Mouse (Mus musculus) MEL (cell line): ENCODE measurements around the gene Cep135. TPM values are rescaled to one million over a fixed set of nuclear protein-coding genes. Genes with fewer than 3 reads are reported as not detected.

Experiments used
- DNase-seq: peaks from one replicate; pipeline ENCODE4 v3.0.0; 2011; ENCODE audit warnings: low read depth, low spot score
- H3K27ac ChIP-seq: 2 replicates; pipeline ENCODE4 v1.5.1; 2012; ENCODE audit warnings: low read depth, mild to moderate bottlenecking, control low read depth, low read length, moderate library complexity; ENCODE audit not compliant: control insufficient read depth
- H3K27me3 ChIP-seq, 2 experiments: fragments of 150-350 bp in 1 of 2; sonication (generic) in 1 of 2; 2 replicates each; pipeline ENCODE4 v1.6.1; 2012; ENCODE audit warnings: low read length in 2 of 2, mild to moderate bottlenecking in 2 of 2, improper control_type of control experiment in 1 of 2, moderate library complexity in 1 of 2; ENCODE audit not compliant: insufficient read depth in 2 of 2, control insufficient read depth in 1 of 2
- H3K36me3 ChIP-seq, 2 experiments: 2 replicates each; pipeline ENCODE4 v1.6.1; 2012 to 2014; ENCODE audit warnings: low read length in 2 of 2, improper control_type of control experiment in 1 of 2, inconsistent platforms in 1 of 2, mild to moderate bottlenecking in 1 of 2; ENCODE audit not compliant: insufficient read depth in 2 of 2, control insufficient read depth in 1 of 2
- H3K4me1 ChIP-seq, 2 experiments: fragments of 150-350 bp in 1 of 2; sonication (generic) in 1 of 2; 2 replicates each; pipeline ENCODE4 v1.6.1; 2012; ENCODE audit warnings: low read length in 2 of 2, improper control_type of control experiment in 1 of 2, mild to moderate bottlenecking in 1 of 2; ENCODE audit not compliant: insufficient read depth in 2 of 2, control insufficient read depth in 1 of 2
- H3K4me3 ChIP-seq, 2 experiments: fragments of 150-350 bp in 1 of 2; sonication (generic) in 1 of 2; 2 replicates each; pipeline ENCODE4 v1.5.1; 2012; ENCODE audit warnings: low read depth in 2 of 2, low read length in 2 of 2, mild to moderate bottlenecking in 2 of 2, moderate library complexity in 2 of 2, control low read depth in 1 of 2, improper control_type of control experiment in 1 of 2; ENCODE audit not compliant: control insufficient read depth in 1 of 2, insufficient read depth in 1 of 2
- H3K79me2 ChIP-seq: 2 replicates; pipeline ENCODE4 v1.6.1; 2012; ENCODE audit warnings: mild to moderate bottlenecking, low read length, moderate library complexity; ENCODE audit not compliant: control insufficient read depth, poor library complexity, insufficient read depth
- H3K9ac ChIP-seq: 2 replicates; pipeline ENCODE4 v1.6.1; 2012; ENCODE audit warnings: low read depth, mild to moderate bottlenecking, control low read depth, low read length, moderate library complexity; ENCODE audit not compliant: control insufficient read depth, poor library complexity, severe bottlenecking
- H3K9me3 ChIP-seq: fragments of 150-350 bp; sonication (generic); replicated peaks from 2 replicates; pipeline ENCODE4 v1.6.1; 2012; ENCODE audit warnings: mild to moderate bottlenecking, low read length, improper control_type of control experiment, moderate library complexity; ENCODE audit not compliant: insufficient read depth
- CHD1 ChIP-seq: IDR thresholded peaks from 2 replicates; pipeline ENCODE4 v1.6.1; 2012; ENCODE audit warnings: low read depth, mild to moderate bottlenecking, inconsistent platforms, low read length, improper control_type of control experiment
- CTCF ChIP-seq, 3 experiments: IDR thresholded peaks in 2 of 3; conservative IDR thresholded peaks in 1 of 3; 2 replicates each; pipeline ENCODE4 v1.5.1; 2011 to 2012; ENCODE audit warnings: low read length in 3 of 3, low read depth in 2 of 3, mild to moderate bottlenecking in 2 of 3, improper control_type of control experiment in 1 of 3, inconsistent platforms in 1 of 3, mixed read lengths in 1 of 3, moderate library complexity in 1 of 3; ENCODE audit not compliant: control insufficient read depth in 1 of 3, insufficient read depth in 1 of 3, poor library complexity in 1 of 3, severe bottlenecking in 1 of 3
- E2F4 ChIP-seq: IDR thresholded peaks from 2 replicates; pipeline ENCODE4 v1.6.1; 2011; ENCODE audit warnings: low read depth, low read length, improper control_type of control experiment, borderline replicate concordance
- ELF1 ChIP-seq: IDR thresholded peaks from 2 replicates; pipeline ENCODE4 v1.6.1; 2014; ENCODE audit warnings: low read depth, mild to moderate bottlenecking, inconsistent platforms, low read length, improper control_type of control experiment, moderate library complexity
- ETS1 ChIP-seq: IDR thresholded peaks from 2 replicates; pipeline ENCODE4 v1.6.1; 2012; ENCODE audit warnings: low read depth, mild to moderate bottlenecking, inconsistent platforms, low read length, improper control_type of control experiment, moderate library complexity
- HCFC1 ChIP-seq: IDR thresholded peaks from 2 replicates; pipeline ENCODE4 v1.6.1; 2012; ENCODE audit warnings: low read depth, mild to moderate bottlenecking, inconsistent platforms, low read length, improper control_type of control experiment, moderate library complexity
- KAT2A ChIP-seq: conservative IDR thresholded peaks from 2 replicates; pipeline ENCODE4 v1.6.1; 2012; ENCODE audit warnings: low read depth, low read length, improper control_type of control experiment, inconsistent platforms
- MAX ChIP-seq: IDR thresholded peaks from 2 replicates; pipeline ENCODE4 v1.6.1; 2011; ENCODE audit warnings: low read length, improper control_type of control experiment
- MAZ ChIP-seq: IDR thresholded peaks from 2 replicates; pipeline ENCODE4 v1.6.1; 2012; ENCODE audit warnings: low read depth, mild to moderate bottlenecking, inconsistent platforms, low read length, improper control_type of control experiment
- MEF2A ChIP-seq: IDR thresholded peaks from 2 replicates; pipeline ENCODE4 v1.6.1; 2014; ENCODE audit warnings: low read depth, mild to moderate bottlenecking, inconsistent platforms, low read length, improper control_type of control experiment; ENCODE audit not compliant: poor library complexity, insufficient replicate concordance, severe bottlenecking; ENCODE audit errors: extremely low read depth
- MYC ChIP-seq: IDR thresholded peaks from 2 replicates; pipeline ENCODE4 v1.6.1; 2011; ENCODE audit warnings: low read depth, mild to moderate bottlenecking, low read length, improper control_type of control experiment, moderate library complexity
- NELFE ChIP-seq: IDR thresholded peaks from 2 replicates; pipeline ENCODE4 v1.6.1; 2011; ENCODE audit warnings: low read depth, low read length, improper control_type of control experiment
- POLR2A ChIP-seq, 2 experiments: IDR thresholded peaks; 2 replicates each; pipeline ENCODE4 v1.6.1; 2011 to 2012; ENCODE audit warnings: low read length in 2 of 2, mild to moderate bottlenecking in 2 of 2, control low read depth in 1 of 2, improper control_type of control experiment in 1 of 2, low read depth in 1 of 2, moderate library complexity in 1 of 2; ENCODE audit not compliant: control insufficient read depth in 1 of 2, insufficient read depth in 1 of 2, poor library complexity in 1 of 2
- POLR2AphosphoS5 ChIP-seq: IDR thresholded peaks from 2 replicates; pipeline ENCODE4 v1.6.1; 2012; ENCODE audit warnings: low read depth, borderline replicate concordance, mild to moderate bottlenecking, inconsistent platforms, low read length, moderate library complexity, mixed read lengths
- RAD21 ChIP-seq: IDR thresholded peaks from 2 replicates; pipeline ENCODE4 v1.6.1; 2011; ENCODE audit warnings: mild to moderate bottlenecking, low read depth, low read length, improper control_type of control experiment
- SIN3A ChIP-seq: IDR thresholded peaks from 2 replicates; pipeline ENCODE4 v1.6.1; 2012; ENCODE audit warnings: low read length, improper control_type of control experiment, inconsistent platforms
- SMC3 ChIP-seq: IDR thresholded peaks from 2 replicates; pipeline ENCODE4 v1.6.1; 2011; ENCODE audit warnings: low read depth, low read length, improper control_type of control experiment
- TAL1 ChIP-seq: IDR thresholded peaks from 2 replicates; pipeline ENCODE4 v1.6.1; 2012; ENCODE audit warnings: mild to moderate bottlenecking, inconsistent platforms, low read length, moderate library complexity, mixed read lengths
- TBP ChIP-seq: IDR thresholded peaks from 2 replicates; pipeline ENCODE4 v1.8.0; 2011; ENCODE audit warnings: low read depth, low read length, improper control_type of control experiment
- UBTF ChIP-seq: IDR thresholded peaks from 2 replicates; pipeline ENCODE4 v1.6.1; 2012; ENCODE audit warnings: low read depth, mild to moderate bottlenecking, inconsistent platforms, low read length, improper control_type of control experiment, moderate library complexity, borderline replicate concordance; ENCODE audit not compliant: insufficient read depth
- USF1 ChIP-seq: IDR thresholded peaks from 2 replicates; pipeline ENCODE4 v1.6.1; 2014; ENCODE audit warnings: low read depth, mild to moderate bottlenecking, inconsistent platforms, low read length, improper control_type of control experiment, moderate library complexity
- USF2 ChIP-seq, 2 experiments: IDR thresholded peaks; 2 replicates each; pipeline ENCODE4 v1.6.1; 2011 to 2012; ENCODE audit warnings: improper control_type of control experiment in 2 of 2, low read length in 2 of 2, borderline replicate concordance in 1 of 2, inconsistent platforms in 1 of 2, low read depth in 1 of 2, mild to moderate bottlenecking in 1 of 2; ENCODE audit not compliant: insufficient read depth in 1 of 2
- ZKSCAN1 ChIP-seq: IDR thresholded peaks from 2 replicates; pipeline ENCODE4 v1.6.1; 2012; ENCODE audit warnings: low read depth, mild to moderate bottlenecking, inconsistent platforms, low read length, improper control_type of control experiment, moderate library complexity
- ZNF384 ChIP-seq: IDR thresholded peaks from 2 replicates; pipeline ENCODE4 v1.6.1; 2012; ENCODE audit warnings: low read depth, mild to moderate bottlenecking, inconsistent platforms, low read length, improper control_type of control experiment
- polyA plus RNA-seq, 2 experiments: library from polyadenylated mRNA; stranded (reverse) in 1 of 2; unstranded in 1 of 2; fragments of >175 nt in 1 of 2; fragments of >200 nt in 1 of 2; gene quantifications; 2 replicates each; pipeline versions ENCODE4 v1.2.1 to v1.2.4; 2012; ENCODE audit warnings: low replicate concordance in 2 of 2, low read depth in 1 of 2; ENCODE audit not compliant: insufficient read length in 2 of 2, insufficient read depth in 1 of 2, missing spikeins in 1 of 2
- total RNA-seq: library from RNA; depleted of rRNA; stranded (reverse); fragments of 300-350 nt; gene quantifications from 2 replicates; pipeline ENCODE4 v1.2.3, GENCODE M21; 2012

Cep135 gene
- total and polyA plus RNA-seq, 3 experiments: 9.2 to 9.3 TPM; not detected in 1

GRCm38 (mm10) chr5:76664936-76665335, 76.4 kb downstream of the Cep135 start:
- no peaks in the 10 kb centered on the region for H3K79me2 ChIP-seq
- no peak overlapping the region for H3K27ac ChIP-seq
- TF ChIP-seq MEF2A (no peak), USF1 (no peak), POLR2A (IDR thresholded peaks at IDR 0.05; ENCODE audit: control insufficient read depth in 1 of 2, insufficient read depth in 1 of 2, low read depth in 1 of 2, low read length in 2 of 2, poor library complexity in 1 of 2) (no peak), NELFE (no peak), TAL1 (no peak), ZNF384 (no peak), UBTF (no peak), ETS1 (no peak), MAX (no peak), E2F4 (no peak)
- TF ChIP-seq, all 39 proteins: peak for 0
- no peak for DNase-seq
- Histone ChIP-seq H3K9me3 (no peaks in the 10 kb centered on the region), H3K4me3 (no peak overlapping the region), H3K9ac (no peak overlapping the region), H3K36me3 (peaks cover 0 to 25% of the 10 kb centered on the region in 2 experiments; a peak in 2 of 4 replicates), H3K4me1 (peaks cover 13 to 16% of the 10 kb centered on the region in 2 experiments), H3K27me3 (no peaks in the 10 kb centered on the region)

- no peak overlapping the region for H3K9ac ChIP-seq
- H3K27ac ChIP-seq: no peak overlapping the region
- DNase-seq: no peak
- no peaks in the 10 kb centered on the region for H3K79me2 ChIP-seq
- no peaks in the 10 kb centered on the region for H3K9me3 ChIP-seq
- H3K4me3 ChIP-seq: no peak overlapping the region
- TF ChIP-seq CHD1 (no peak), USF2 (IDR thresholded peaks at IDR 0.05; ENCODE audit: borderline replicate concordance in 1 of 2, insufficient read depth in 1 of 2, low read depth in 1 of 2, low read length in 2 of 2) (no peak), CTCF (IDR thresholded peaks at IDR 0.05 in 2 of 3, conservative IDR thresholded peaks at IDR 0.05 in 1 of 3; ENCODE audit: control insufficient read depth in 1 of 3, insufficient read depth in 1 of 3, low read depth in 2 of 3, low read length in 3 of 3, poor library complexity in 1 of 3, severe bottlenecking in 1 of 3) (no peak), ELF1 (no peak), SIN3A (no peak), TBP (no peak), MEF2A (no peak), HCFC1 (no peak), KAT2A (no peak), MYC (no peak), RAD21 (no peak), E2F4 (no peak), SMC3 (no peak), POLR2AphosphoS5 (no peak), MAX (no peak), MAZ (no peak), ZKSCAN1 (no peak), USF1 (no peak), NELFE (no peak)
- TF ChIP-seq, all 39 proteins: peak for 0
- Histone ChIP-seq H3K4me1 (peaks cover 11 to 13% of the 10 kb centered on the region in 2 experiments), H3K27me3 (no peaks in the 10 kb centered on the region), H3K36me3 (peaks cover 0 to 21% of the 10 kb centered on the region in 2 experiments; a peak in 2 of 4 replicates)
These were observed 76.9 kb downstream of the Cep135 start for GRCm38 (mm10) chr5:76665421-76665820.
